Mouse (Mus musculus) hindbrain, embryonic 15.5 days (tissue): Measurements from ENCODE around the gene Olfm3. TPM values are rescaled to one million over a fixed set of nuclear protein-coding genes. Genes with fewer than 3 reads are reported as not detected.

Experiments used
- ATAC-seq: fragments of 200-750 bp; cut with Nextera tagmentation; 2 replicates; pipeline ENCODE4 v1.8.0; 2017; ENCODE audit warnings: low read depth, moderate number of reproducible peaks, moderate TSS enrichment; ENCODE audit not compliant: low FRiP score
- H3K27ac ChIP-seq: fragments of 300-500 bp; sonication (generic); replicated peaks from 2 replicates; pipeline ENCODE4 v1.5.1; 2015; ENCODE audit warnings: mild to moderate bottlenecking, inconsistent platforms
- H3K27me3 ChIP-seq: fragments of 300-500 bp; sonication (generic); 2 replicates; pipeline ENCODE4 v1.6.1; 2015; ENCODE audit warnings: control low read depth, inconsistent platforms
- H3K36me3 ChIP-seq: fragments of 300-500 bp; sonication (generic); 2 replicates; pipeline ENCODE4 v1.6.1; 2015; ENCODE audit warnings: control low read depth, inconsistent platforms
- H3K4me1 ChIP-seq: fragments of 300-500 bp; sonication (generic); replicated peaks from 2 replicates; pipeline ENCODE4 v1.6.1; 2015; ENCODE audit warnings: control low read depth, inconsistent platforms
- H3K4me2 ChIP-seq: fragments of 300-500 bp; sonication (generic); 2 replicates; pipeline ENCODE4 v1.6.1; 2015; ENCODE audit warnings: moderate library complexity, mild to moderate bottlenecking, inconsistent platforms
- H3K4me3 ChIP-seq: fragments of 300-500 bp; sonication (generic); 2 replicates; pipeline ENCODE4 v1.5.1; 2015; ENCODE audit warnings: mild to moderate bottlenecking, inconsistent platforms
- H3K9ac ChIP-seq: fragments of 300-500 bp; sonication (generic); 2 replicates; pipeline ENCODE4 v1.6.1; 2015; ENCODE audit warnings: inconsistent platforms
- H3K9me3 ChIP-seq: fragments of 300-500 bp; sonication (generic); 2 replicates; pipeline ENCODE4 v1.6.1; 2016; ENCODE audit warnings: control low read depth, inconsistent platforms
- WGBS: fragments of 180-500 bp; shearing (Covaris S2); methylation state at CpG from one replicate; pipeline ENCODE4 v1.1.7; 2015; 5-methylcytosine and 5-hydroxymethylcytosine counted together
- polyA plus RNA-seq: library from polyadenylated mRNA; unstranded; fragments of >200 nt; fragmentation: Nextera tagmentation; extraction: Ambion mirVana; gene quantifications from 2 replicates; pipeline ENCODE4 v1.2.1, GENCODE M21; 2015

Olfm3 gene
- polyA plus RNA-seq, 1 experiment from 2014 or later = 18.9 TPM

- no peak overlapping the region for H3K9ac ChIP-seq
- H3K4me3 ChIP-seq = no peak overlapping the region
- no peaks in the 10 kb centered on the region for H3K36me3 ChIP-seq
- no peaks in the 10 kb centered on the region for H3K9me3 ChIP-seq
- 79% methylated on average over 4 of the region's 4 CpGs for WGBS
- H3K4me2 ChIP-seq = no peak overlapping the region
- no peaks in the 10 kb centered on the region for H3K27me3 ChIP-seq
- H3K4me1 ChIP-seq = 0 out of 2 replicates have a peak, but pooled peaks cover 4% of the 10 kb centered on the region
- ATAC-seq = no peak
- no peak overlapping the region for H3K27ac ChIP-seq
These were observed 58.6 kb downstream of the Olfm3 start for GRCm38 (mm10) chr3:114962316-114963083.

GRCm38 (mm10) chr3:114971183-114971582 is 67.3 kb downstream of the Olfm3 start:
- Histone ChIP-seq H3K27ac (no peak overlapping the region), H3K4me1 (0 out of 2 replicates have a peak, but pooled peaks cover 4% of the 10 kb centered on the region), H3K36me3 (no peaks in the 10 kb centered on the region), H3K4me3 (no peak overlapping the region), H3K9ac (no peak overlapping the region), H3K27me3 (no peaks in the 10 kb centered on the region), H3K4me2 (no peak overlapping the region), H3K9me3 (no peaks in the 10 kb centered on the region)
- no peak for ATAC-seq

GRCm38 (mm10) chr3:114972522-114972921 is 68.6 kb downstream of the Olfm3 start:
- H3K27me3 ChIP-seq = no peaks in the 10 kb centered on the region
- H3K9me3 ChIP-seq = no peaks in the 10 kb centered on the region
- H3K4me1 ChIP-seq = 0 out of 2 replicates have a peak, but pooled peaks cover 4% of the 10 kb centered on the region
- H3K27ac ChIP-seq = no peak overlapping the region
- no peak overlapping the region for H3K4me3 ChIP-seq
- H3K4me2 ChIP-seq = no peak overlapping the region
- no peak overlapping the region for H3K9ac ChIP-seq
- H3K36me3 ChIP-seq = no peaks in the 10 kb centered on the region
- no peak for ATAC-seq
- WGBS = 39% methylated on average over 1 of the region's 1 CpGs

GRCm38 (mm10) chr3:114990828-114991227 is 87.0 kb downstream of the Olfm3 start:
- H3K4me1 ChIP-seq = no peaks in the 10 kb centered on the region
- no peaks in the 10 kb centered on the region for H3K27me3 ChIP-seq
- H3K9ac ChIP-seq = no peak overlapping the region
- H3K4me2 ChIP-seq = no peak overlapping the region
- ATAC-seq = no peak
- no peaks in the 10 kb centered on the region for H3K36me3 ChIP-seq
- no peak overlapping the region for H3K4me3 ChIP-seq
- WGBS = 97% methylated on average over 2 of the region's 2 CpGs
- H3K27ac ChIP-seq = no peak overlapping the region
- no peaks in the 10 kb centered on the region for H3K9me3 ChIP-seq

- no peak for ATAC-seq
- H3K4me1 ChIP-seq = no peaks in the 10 kb centered on the region
- H3K27ac ChIP-seq = no peak overlapping the region
- no peaks in the 10 kb centered on the region for H3K9me3 ChIP-seq
- H3K36me3 ChIP-seq = no peaks in the 10 kb centered on the region
- 60% methylated on average over 1 of the region's 1 CpGs for WGBS
- H3K4me3 ChIP-seq = no peak overlapping the region
- no peak overlapping the region for H3K4me2 ChIP-seq
- H3K9ac ChIP-seq = no peak overlapping the region
- H3K27me3 ChIP-seq = no peaks in the 10 kb centered on the region
These were observed 92.1 kb downstream of the Olfm3 start for GRCm38 (mm10) chr3:114995956-114996355.

GRCm38 (mm10) chr3:115027560-115027959 is 123.7 kb downstream of the Olfm3 start:
- ATAC-seq = no peak
- Histone ChIP-seq H3K4me2 (no peak overlapping the region), H3K27me3 (no peaks in the 10 kb centered on the region), H3K36me3 (no peaks in the 10 kb centered on the region), H3K4me1 (no peaks in the 10 kb centered on the region), H3K4me3 (no peak overlapping the region), H3K9me3 (no peaks in the 10 kb centered on the region), H3K9ac (no peak overlapping the region), H3K27ac (no peak overlapping the region)
- WGBS = 83% methylated on average over 3 of the region's 3 CpGs

GRCm38 (mm10) chr3:115028046-115028445 is 124.2 kb downstream of the Olfm3 start:
- WGBS = 85% methylated on average over 1 of the region's 1 CpGs

GRCm38 (mm10) chr3:115028611-115029010 is 124.7 kb downstream of the Olfm3 start:
- Histone ChIP-seq H3K27me3 (no peaks in the 10 kb centered on the region), H3K27ac (no peak overlapping the region), H3K36me3 (no peaks in the 10 kb centered on the region), H3K4me1 (no peaks in the 10 kb centered on the region), H3K9me3 (no peaks in the 10 kb centered on the region), H3K4me3 (no peak overlapping the region), H3K4me2 (no peak overlapping the region), H3K9ac (no peak overlapping the region)
- ATAC-seq = no peak
- WGBS = 92% methylated on average over 1 of the region's 1 CpGs

More at GRCm38 (mm10) chr3:115028046-115028445, 124.2 kb downstream of the Olfm3 start:
- Histone ChIP-seq H3K4me1 (no peaks in the 10 kb centered on the region), H3K4me2 (no peak overlapping the region), H3K9me3 (no peaks in the 10 kb centered on the region), H3K27me3 (no peaks in the 10 kb centered on the region), H3K4me3 (no peak overlapping the region), H3K36me3 (no peaks in the 10 kb centered on the region), H3K9ac (no peak overlapping the region), H3K27ac (no peak overlapping the region)
- no peak for ATAC-seq

- Histone ChIP-seq H3K27ac (no peak overlapping the region), H3K4me3 (no peak overlapping the region), H3K9me3 (no peaks in the 10 kb centered on the region), H3K4me1 (no peaks in the 10 kb centered on the region), H3K27me3 (no peaks in the 10 kb centered on the region), H3K4me2 (no peak overlapping the region), H3K36me3 (no peaks in the 10 kb centered on the region), H3K9ac (no peak overlapping the region)
- WGBS = 89% methylated on average over 5 of the region's 5 CpGs
- no peak for ATAC-seq
These were observed 145.2 kb downstream of the Olfm3 start for GRCm38 (mm10) chr3:115049060-115049459.

- no peak overlapping the region for H3K9ac ChIP-seq
- 63% methylated on average over 1 of the region's 1 CpGs for WGBS
- H3K9me3 ChIP-seq = no peaks in the 10 kb centered on the region
- H3K4me2 ChIP-seq = no peak overlapping the region
- no peaks in the 10 kb centered on the region for H3K27me3 ChIP-seq
- H3K4me3 ChIP-seq = no peak overlapping the region
- no peak overlapping the region for H3K27ac ChIP-seq
- ATAC-seq = no peak
- no peaks in the 10 kb centered on the region for H3K36me3 ChIP-seq
- H3K4me1 ChIP-seq = no peaks in the 10 kb centered on the region
These were observed 161.0 kb downstream of the Olfm3 start for GRCm38 (mm10) chr3:115064901-115065300.

GRCm38 (mm10) chr3:115080428-115081181 is 176.7 kb downstream of the Olfm3 start:
- no peaks in the 10 kb centered on the region for H3K36me3 ChIP-seq
- no peak overlapping the region for H3K9ac ChIP-seq
- peaks cover 5% of the 10 kb centered on the region; the same call in 1 of the 2 replicates for H3K4me1 ChIP-seq
- no peaks in the 10 kb centered on the region for H3K9me3 ChIP-seq
- H3K27ac ChIP-seq = no peak overlapping the region
- no peak overlapping the region for H3K4me3 ChIP-seq
- no peaks in the 10 kb centered on the region for H3K27me3 ChIP-seq
- WGBS = 41% methylated on average over 12 of the region's 12 CpGs
- no peak overlapping the region for H3K4me2 ChIP-seq
- no peak for ATAC-seq

GRCm38 (mm10) chr3:115081371-115081770 is 177.5 kb downstream of the Olfm3 start:
- H3K4me3 ChIP-seq = no peak overlapping the region
- H3K4me1 ChIP-seq = peaks cover 5% of the 10 kb centered on the region; the same call in 1 of the 2 replicates
- no peaks in the 10 kb centered on the region for H3K36me3 ChIP-seq
- ATAC-seq = no peak
- H3K9me3 ChIP-seq = no peaks in the 10 kb centered on the region
- H3K27ac ChIP-seq = no peak overlapping the region
- no peak overlapping the region for H3K4me2 ChIP-seq
- no peak overlapping the region for H3K9ac ChIP-seq
- no peaks in the 10 kb centered on the region for H3K27me3 ChIP-seq
- WGBS = 43% methylated on average over 2 of the region's 2 CpGs
